Mouse (Mus musculus) G1E (cell line): ENCODE results near the gene Kbtbd4.

Experiments used
- CTCF ChIP-seq: IDR thresholded peaks from 2 replicates; pipeline ENCODE4 v1.5.1; 2012; ENCODE audit warnings: low read depth, low read length, inconsistent platforms, mixed read lengths
- GATA1 ChIP-seq: IDR thresholded peaks from 2 replicates; pipeline ENCODE4 v1.6.1; 2012; ENCODE audit warnings: borderline replicate concordance, low read length, inconsistent platforms, mixed read lengths
- GATA2 ChIP-seq: IDR thresholded peaks from 2 replicates; pipeline ENCODE4 v1.6.1; 2012; ENCODE audit warnings: low read depth, low read length, inconsistent platforms, borderline replicate concordance
- POLR2AphosphoS5 ChIP-seq: IDR thresholded peaks from 2 replicates; pipeline ENCODE4 v1.6.1; 2012; ENCODE audit warnings: low read depth, low read length, inconsistent platforms; ENCODE audit not compliant: insufficient replicate concordance
- TAL1 ChIP-seq: conservative IDR thresholded peaks from 2 replicates; pipeline ENCODE4 v1.6.1; 2012; ENCODE audit warnings: low read depth, low read length, inconsistent platforms, mixed read lengths

DNA sequence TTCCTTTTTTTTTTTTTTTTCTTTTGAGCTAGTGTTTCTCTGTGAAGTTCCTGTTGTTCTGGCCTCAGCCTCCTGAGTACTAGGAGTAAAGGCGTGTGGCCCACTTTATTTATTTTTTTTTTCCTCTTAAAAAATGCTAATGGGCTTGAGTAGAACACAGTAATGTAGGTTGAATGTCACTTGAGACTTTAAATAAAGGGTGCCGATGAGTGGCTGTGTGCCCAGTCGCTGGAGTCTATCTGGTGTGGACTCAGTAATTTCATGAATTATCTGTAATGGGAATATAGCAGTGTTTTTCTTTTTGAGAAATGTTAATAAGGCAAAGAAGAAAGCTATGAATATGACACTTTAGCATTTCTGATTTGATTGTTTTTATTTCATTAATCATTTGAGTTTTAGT lies 48.9 kb downstream of the Kbtbd4 start:
- TF ChIP-seq CTCF (no peak), GATA1 (no peak), POLR2AphosphoS5 (no peak), GATA2 (no peak), TAL1 (no peak)
